Mouse (Mus musculus): ENCODE measurements around the gene Rps5. TPM values are rescaled to one million over a fixed set of nuclear protein-coding genes. Genes with fewer than 3 reads are reported as not detected.

The Rps5 gene
- total and polyA plus RNA-seq, 2 experiments from 2014 or later, result 679 to 1,758 TPM

GRCm38 (mm10) chr7:12887585-12887984 is 34.5 kb upstream of the Rps5 start:
- ATAC-seq, result no peak
- Histone ChIP-seq H3K9me3 (ENCODE audit: low read length) (no peaks in the 10 kb centered on the region), H3K4me3 (ENCODE audit: low read depth, low read length) (no peak overlapping the region), H3K27ac (ENCODE audit: low read depth, low read length) (no peak overlapping the region), H3K36me3 (ENCODE audit: insufficient read depth) (peaks cover 64% of the 10 kb centered on the region), H3K4me2 (ENCODE audit: low read depth) (no peak overlapping the region), H3K4me1 (ENCODE audit: insufficient read depth) (no peaks in the 10 kb centered on the region), H3K27me3 (ENCODE audit: insufficient read depth, low read length) (no peaks in the 10 kb centered on the region), H3K9ac (no peak overlapping the region)
- TF ChIP-seq CTCF (IDR thresholded peaks at IDR 0.05; ENCODE audit: low read depth), result no peak
- WGBS, result 94% methylated on average over 5 of the region's 5 CpGs
- DNase-seq, result no peak

GRCm38 (mm10) chr7:12890928-12891327 is 31.2 kb upstream of the Rps5 start:
- Histone ChIP-seq H3K4me3 (ENCODE audit: low read depth, low read length) (no peak overlapping the region), H3K4me2 (ENCODE audit: low read depth) (no peak overlapping the region), H3K9ac (no peak overlapping the region), H3K27me3 (ENCODE audit: insufficient read depth, low read length) (no peaks in the 10 kb centered on the region), H3K27ac (ENCODE audit: low read depth, low read length) (no peak overlapping the region), H3K36me3 (ENCODE audit: insufficient read depth) (peaks cover 48% of the 10 kb centered on the region), H3K9me3 (ENCODE audit: low read length) (no peaks in the 10 kb centered on the region), H3K4me1 (ENCODE audit: insufficient read depth) (no peaks in the 10 kb centered on the region)
- 95% methylated on average over 14 of the region's 14 CpGs for WGBS
- no peak for DNase-seq
- no peak for TF ChIP-seq CTCF (IDR thresholded peaks at IDR 0.05; ENCODE audit: low read depth)
- no peak for ATAC-seq

- Histone ChIP-seq H3K9me3 (ENCODE audit: low read length) (no peaks in the 10 kb centered on the region), H3K4me3 (ENCODE audit: low read depth, low read length) (no peak overlapping the region), H3K36me3 (ENCODE audit: insufficient read depth) (peaks cover 44% of the 10 kb centered on the region), H3K27ac (ENCODE audit: low read depth, low read length) (no peak overlapping the region), H3K4me1 (ENCODE audit: insufficient read depth) (no peaks in the 10 kb centered on the region), H3K27me3 (ENCODE audit: insufficient read depth, low read length) (no peaks in the 10 kb centered on the region), H3K9ac (no peak overlapping the region), H3K4me2 (ENCODE audit: low read depth) (no peak overlapping the region)
- no peak for ATAC-seq
- 88% methylated on average over 1 of the region's 1 CpGs for WGBS
- TF ChIP-seq CTCF (IDR thresholded peaks at IDR 0.05; ENCODE audit: low read depth), result no peak
- no peak for DNase-seq
These were observed 30.8 kb upstream of the Rps5 start for GRCm38 (mm10) chr7:12891334-12891733.

- H3K4me3 ChIP-seq (ENCODE audit: low read depth, low read length), result peak within 1 kb of the TSS; percentile 46
- peak; percentile 100 for ATAC-seq
- peak within 1 kb of the TSS; percentile 50 for H3K4me2 ChIP-seq (ENCODE audit: low read depth)
- H3K36me3 ChIP-seq (ENCODE audit: insufficient read depth), result no peaks in the 10 kb centered on the region; the same call in 1 of the 2 replicates
- H3K27ac ChIP-seq (ENCODE audit: low read depth, low read length), result no peak within 1 kb of the TSS
- peak; percentile 97 for DNase-seq
- H3K4me1 ChIP-seq (ENCODE audit: insufficient read depth), result peaks cover 8% of the 10 kb centered on the region; the same call in 1 of the 2 replicates
- 0 out of 2 replicates have a peak, but pooled peaks have one; percentile 14 for TF ChIP-seq CTCF (IDR thresholded peaks at IDR 0.05; ENCODE audit: low read depth)
- H3K9ac ChIP-seq, result peak within 1 kb of the TSS; percentile 62
- 7% methylated on average over 36 of the region's 36 CpGs for WGBS
- H3K9me3 ChIP-seq (ENCODE audit: low read length), result no peaks in the 10 kb centered on the region
- H3K27me3 ChIP-seq (ENCODE audit: insufficient read depth, low read length), result no peaks in the 10 kb centered on the region
These were observed 24.3 kb upstream of the Rps5 start, which contains the start of gene Zscan22 for GRCm38 (mm10) chr7:12897655-12898410. Gene Zscan22, plus strand, starts transcription at chr7:12897815.

- DNase-seq, result no peak
- H3K36me3 ChIP-seq (ENCODE audit: insufficient read depth), result peaks cover 15% of the 10 kb centered on the region
- 94% methylated on average over 5 of the region's 5 CpGs for WGBS
- H3K4me2 ChIP-seq (ENCODE audit: low read depth), result no peak overlapping the region
- no peak overlapping the region for H3K27ac ChIP-seq (ENCODE audit: low read depth, low read length)
- H3K9ac ChIP-seq, result no peak overlapping the region
- H3K27me3 ChIP-seq (ENCODE audit: insufficient read depth, low read length), result no peaks in the 10 kb centered on the region
- no peak for ATAC-seq
- no peak overlapping the region for H3K4me3 ChIP-seq (ENCODE audit: low read depth, low read length)
- peaks cover 8% of the 10 kb centered on the region; the same call in 1 of the 2 replicates for H3K4me1 ChIP-seq (ENCODE audit: insufficient read depth)
- TF ChIP-seq CTCF (IDR thresholded peaks at IDR 0.05; ENCODE audit: low read depth), result no peak
- H3K9me3 ChIP-seq (ENCODE audit: low read length), result no peaks in the 10 kb centered on the region
These were observed 20.6 kb upstream of the Rps5 start for GRCm38 (mm10) chr7:12901517-12901916.

- no peak for TF ChIP-seq CTCF (IDR thresholded peaks at IDR 0.05; ENCODE audit: low read depth)
These were observed 18.5 kb upstream of the Rps5 start for GRCm38 (mm10) chr7:12903623-12904022.

GRCm38 (mm10) chr7:12905146-12905545 is 16.9 kb upstream of the Rps5 start:
- H3K4me3 ChIP-seq (ENCODE audit: low read depth, low read length), result no peak overlapping the region
- H3K9me3 ChIP-seq (ENCODE audit: low read length), result no peaks in the 10 kb centered on the region
- H3K27ac ChIP-seq (ENCODE audit: low read depth, low read length), result no peak overlapping the region
- H3K27me3 ChIP-seq (ENCODE audit: insufficient read depth, low read length), result no peaks in the 10 kb centered on the region
- DNase-seq, result no peak
- peaks cover 38% of the 10 kb centered on the region for H3K36me3 ChIP-seq (ENCODE audit: insufficient read depth)
- no peak overlapping the region for H3K4me2 ChIP-seq (ENCODE audit: low read depth)
- no peak overlapping the region for H3K9ac ChIP-seq
- WGBS, result 100% methylated on average over 1 of the region's 1 CpGs
- no peak for ATAC-seq
- no peak for TF ChIP-seq CTCF (IDR thresholded peaks at IDR 0.05; ENCODE audit: low read depth)
- peaks cover 6% of the 10 kb centered on the region for H3K4me1 ChIP-seq (ENCODE audit: insufficient read depth)

More at GRCm38 (mm10) chr7:12903623-12904022, 18.5 kb upstream of the Rps5 start:
- Histone ChIP-seq H3K4me3 (ENCODE audit: low read depth, low read length) (no peak overlapping the region), H3K4me2 (ENCODE audit: low read depth) (no peak overlapping the region), H3K4me1 (ENCODE audit: insufficient read depth) (peaks cover 3% of the 10 kb centered on the region; the same call in 1 of the 2 replicates), H3K36me3 (ENCODE audit: insufficient read depth) (peaks cover 36% of the 10 kb centered on the region), H3K9me3 (ENCODE audit: low read length) (no peaks in the 10 kb centered on the region), H3K27me3 (ENCODE audit: insufficient read depth, low read length) (no peaks in the 10 kb centered on the region), H3K27ac (ENCODE audit: low read depth, low read length) (no peak overlapping the region), H3K9ac (no peak overlapping the region)
- no peak for DNase-seq
- ATAC-seq, result no peak
- 56% methylated on average over 10 of the region's 10 CpGs for WGBS
